Mouse (Mus musculus) embryonic facial prominence, embryonic 14.5 days (tissue): ENCODE measurements around the gene Abt1. TPM values are rescaled to one million over a fixed set of nuclear protein-coding genes. Genes with fewer than 3 reads are reported as not detected.

Experiments used
- ATAC-seq: fragments of 200-750 bp; cut with Nextera tagmentation; 2 replicates; pipeline ENCODE4 v1.8.0; 2017; ENCODE audit warnings: low read depth, moderate number of reproducible peaks, moderate TSS enrichment
- DNase-seq: peaks from one replicate; pipeline ENCODE4 v3.0.0-alpha.2; 2015; ENCODE audit warnings: low spot score
- H3K27ac ChIP-seq: fragments of 300-500 bp; sonication (generic); replicated peaks from 2 replicates; pipeline ENCODE4 v1.5.1; 2014; ENCODE audit warnings: low read depth, mild to moderate bottlenecking, low read length, moderate library complexity
- H3K27me3 ChIP-seq: fragments of 300-500 bp; sonication (generic); replicated peaks from 2 replicates; pipeline ENCODE4 v1.6.1; 2014; ENCODE audit warnings: low read length; ENCODE audit not compliant: control insufficient read depth, insufficient read depth
- H3K36me3 ChIP-seq: fragments of 300-500 bp; sonication (generic); 2 replicates; pipeline ENCODE4 v1.6.1; 2014; ENCODE audit warnings: low read length, mixed read lengths; ENCODE audit not compliant: control insufficient read depth, insufficient read depth
- H3K4me1 ChIP-seq: fragments of 300-500 bp; sonication (generic); 2 replicates; pipeline ENCODE4 v1.6.1; 2014; ENCODE audit warnings: antibody characterized with exemption, low read length; ENCODE audit not compliant: control insufficient read depth, insufficient read depth
- H3K4me2 ChIP-seq: fragments of 300-500 bp; sonication (generic); 2 replicates; pipeline ENCODE4 v1.6.1; 2014; ENCODE audit warnings: low read depth, mild to moderate bottlenecking, low read length, moderate library complexity, mixed read lengths
- H3K4me3 ChIP-seq: fragments of 300-500 bp; sonication (generic); 2 replicates; pipeline ENCODE4 v1.5.1; 2014; ENCODE audit warnings: low read depth, mild to moderate bottlenecking, low read length
- H3K9ac ChIP-seq: fragments of 300-500 bp; sonication (generic); 2 replicates; pipeline ENCODE4 v1.6.1; 2014; ENCODE audit warnings: low read depth, mild to moderate bottlenecking, low read length, moderate library complexity, mixed read lengths
- H3K9me3 ChIP-seq: fragments of 300-500 bp; sonication (generic); 2 replicates; pipeline ENCODE4 v1.6.1; 2016; ENCODE audit warnings: low read length; ENCODE audit not compliant: control insufficient read depth
- WGBS: fragments of 180-500 bp; shearing (Covaris S2); extraction: QIAGEN DNeasy Blood & Tissue Kit; methylation state at CpG from one replicate; pipeline ENCODE4 v1.1.7; 2014; 5-methylcytosine and 5-hydroxymethylcytosine counted together
- polyA plus RNA-seq: library from polyadenylated mRNA; unstranded; fragments of >200 nt; fragmentation: Nextera tagmentation; extraction: Ambion mirVana; gene quantifications from 2 replicates; pipeline ENCODE4 v1.2.1, GENCODE M21; 2014

The Abt1 gene
- polyA plus RNA-seq = 10.3 and 11.6 TPM in 2 replicates

GRCm38 (mm10) chr13:23423286-23424051 lies at the start of gene Abt1:
Gene Abt1 (minus strand): TSS chr13:23423866.
- peak; percentile 96 for DNase-seq
- H3K27me3 ChIP-seq = no peaks in the 10 kb centered on the region
- H3K4me1 ChIP-seq = peaks cover 6% of the 10 kb centered on the region; the same call in 1 of the 2 replicates
- no peaks in the 10 kb centered on the region for H3K9me3 ChIP-seq
- peak within 1 kb of the TSS; percentile 98 for H3K4me3 ChIP-seq
- under 1% methylated on average over 48 of the region's 48 CpGs for WGBS
- H3K36me3 ChIP-seq = peaks cover 36% of the 10 kb centered on the region
- H3K4me2 ChIP-seq = peak within 1 kb of the TSS; percentile 85
- ATAC-seq = peak; percentile 83
- peak within 1 kb of the TSS; percentile 78 for H3K27ac ChIP-seq
- peak within 1 kb of the TSS; percentile 91 for H3K9ac ChIP-seq

- DNase-seq (peak; percentile 66), ATAC-seq (peak; percentile 69; the same call in 1 of the 2 replicates)
- no peak overlapping the region for H3K9ac ChIP-seq
- no peaks in the 10 kb centered on the region for H3K36me3 ChIP-seq
- no peaks in the 10 kb centered on the region for H3K9me3 ChIP-seq
- H3K27ac ChIP-seq = no peak overlapping the region
- H3K4me2 ChIP-seq = no peak overlapping the region
- no peaks in the 10 kb centered on the region for H3K27me3 ChIP-seq
- no peak overlapping the region for H3K4me3 ChIP-seq
- peaks cover 20% of the 10 kb centered on the region for H3K4me1 ChIP-seq
- 2% methylated on average over 9 of the region's 9 CpGs for WGBS
These were observed 43.2 kb upstream of the Abt1 start for GRCm38 (mm10) chr13:23466911-23467310.

- H3K36me3 ChIP-seq = no peaks in the 10 kb centered on the region
- no peaks in the 10 kb centered on the region for H3K27me3 ChIP-seq
- no peak overlapping the region for H3K4me3 ChIP-seq
- WGBS = 66% methylated on average over 1 of the region's 1 CpGs
- H3K9me3 ChIP-seq = no peaks in the 10 kb centered on the region
- peaks cover 20% of the 10 kb centered on the region for H3K4me1 ChIP-seq
- DNase-seq (no peak), ATAC-seq (no peak)
- no peak overlapping the region for H3K27ac ChIP-seq
- H3K9ac ChIP-seq = no peak overlapping the region
- peak overlapping the region; percentile 65; the same call in 1 of the 2 replicates for H3K4me2 ChIP-seq
These were observed 42.6 kb upstream of the Abt1 start for GRCm38 (mm10) chr13:23466306-23466705.

- H3K9me3 ChIP-seq = no peaks in the 10 kb centered on the region
- H3K27ac ChIP-seq = no peak within 1 kb of the TSS
- peak within 1 kb of the TSS; percentile 48 for H3K9ac ChIP-seq
- H3K36me3 ChIP-seq = no peaks in the 10 kb centered on the region
- DNase-seq = peak; percentile 11
- H3K27me3 ChIP-seq = no peaks in the 10 kb centered on the region
- peak within 1 kb of the TSS; percentile 57 for H3K4me3 ChIP-seq
- ATAC-seq = no peak
- H3K4me1 ChIP-seq = peaks cover 20% of the 10 kb centered on the region
- 2% methylated on average over 7 of the region's 7 CpGs for WGBS
- peak within 1 kb of the TSS; percentile 65 for H3K4me2 ChIP-seq
These were observed 42.0 kb upstream of the Abt1 start, which contains the start of gene Btn1a1 for GRCm38 (mm10) chr13:23465600-23466109. Gene Btn1a1 (minus strand): TSS chr13:23465901.

GRCm38 (mm10) chr13:23464841-23465366 lies 41.2 kb upstream of the Abt1 start:
- H3K36me3 ChIP-seq = no peaks in the 10 kb centered on the region
- ATAC-seq = no peak
- H3K4me1 ChIP-seq = peaks cover 20% of the 10 kb centered on the region
- no peaks in the 10 kb centered on the region for H3K27me3 ChIP-seq
- DNase-seq = no peak
- peak overlapping the region; percentile 57 for H3K4me3 ChIP-seq
- no peaks in the 10 kb centered on the region for H3K9me3 ChIP-seq
- WGBS = 6% methylated on average over 11 of the region's 11 CpGs
- H3K9ac ChIP-seq = peak overlapping the region; percentile 48
- peak overlapping the region; percentile 65 for H3K4me2 ChIP-seq
- no peak overlapping the region for H3K27ac ChIP-seq

GRCm38 (mm10) chr13:23464224-23464637 lies 40.6 kb upstream of the Abt1 start:
- Histone ChIP-seq H3K4me3 (peak overlapping the region; percentile 57), H3K4me2 (peak overlapping the region; percentile 65), H3K4me1 (peaks cover 20% of the 10 kb centered on the region), H3K9me3 (no peaks in the 10 kb centered on the region), H3K9ac (peak overlapping the region; percentile 58), H3K36me3 (no peaks in the 10 kb centered on the region), H3K27ac (no peak overlapping the region), H3K27me3 (no peaks in the 10 kb centered on the region)
- WGBS = under 1% methylated on average over 29 of the region's 29 CpGs
- ATAC-seq (no peak), DNase-seq (peak; percentile 27)

GRCm38 (mm10) chr13:23463381-23464223 lies 39.9 kb upstream of the Abt1 start:
- Histone ChIP-seq H3K36me3 (no peaks in the 10 kb centered on the region), H3K27me3 (no peaks in the 10 kb centered on the region; the same call in 1 of the 2 replicates), H3K4me2 (peak overlapping the region; percentile 65), H3K4me1 (peaks cover 20% of the 10 kb centered on the region), H3K9ac (peak overlapping the region; percentile 58), H3K4me3 (peak overlapping the region; percentile 57), H3K9me3 (no peaks in the 10 kb centered on the region), H3K27ac (no peak overlapping the region)
- ATAC-seq (peak; percentile 78), DNase-seq (peak; percentile 86)
- WGBS = under 1% methylated on average over 21 of the region's 21 CpGs

- H3K9me3 ChIP-seq = no peaks in the 10 kb centered on the region
- DNase-seq (no peak), ATAC-seq (no peak)
- no peak overlapping the region for H3K27ac ChIP-seq
- no peak overlapping the region for H3K4me3 ChIP-seq
- no peak overlapping the region for H3K4me2 ChIP-seq
- H3K4me1 ChIP-seq = peaks cover 20% of the 10 kb centered on the region
- no peak overlapping the region for H3K9ac ChIP-seq
- H3K27me3 ChIP-seq = peaks cover under 1% of the 10 kb centered on the region; the same call in 1 of the 2 replicates
- no peaks in the 10 kb centered on the region for H3K36me3 ChIP-seq
These were observed 39.0 kb upstream of the Abt1 start for GRCm38 (mm10) chr13:23462669-23463068.
